Mouse (Mus musculus) left cerebral cortex, postnatal 10 days (tissue): ENCODE data around the gene Hspb9. TPM values are rescaled to one million over a fixed set of nuclear protein-coding genes. Genes with fewer than 3 reads are reported as not detected.

Experiments used
- DNase-seq, 2 experiments: peaks; one replicate each; pipeline ENCODE4 v3.0.0; 2021 to 2022; ENCODE audit warnings: low spot score in 2 of 2, mixed read lengths in 1 of 2; ENCODE audit errors: extremely low spot score in 1 of 2
- intact Hi-C: fragments of 180-260 bp; cut with DNase I; formaldehyde crosslinking; loops from one replicate; pipeline ENCODE4 v1.15.1; 2025
- total RNA-seq, 2 experiments: library from RNA; stranded (reverse); gene quantifications; 2 replicates each; pipeline ENCODE4 v1.2.3; 2021

Hspb9 gene
- not detected for total RNA-seq

GRCm38 (mm10) chr11:100713735-100714533 lies at the start of gene Hspb9:
Gene Hspb9, plus strand, starts transcription at chr11:100713850.
- intact Hi-C loops: loop anchor here (2.0 to 5.0 kb wide), 2 partner anchors 47 to 243 kb away; no protein-coding TSS in a partner anchor
- DNase-seq: peak in 1 of 2 experiments; percentile 86

- intact Hi-C loops: no loop called here
These were observed 42.6 kb upstream of the Hspb9 start for GRCm38 (mm10) chr11:100671049-100671448.

GRCm38 (mm10) chr11:100671956-100672355 lies 41.7 kb upstream of the Hspb9 start:
- DNase-seq: no peak
- intact Hi-C loops: no loop called here

More at GRCm38 (mm10) chr11:100671049-100671448, 42.6 kb upstream of the Hspb9 start:
- no peak for DNase-seq

- intact Hi-C loops: no loop called here
- DNase-seq: peak in 1 of 2 experiments; percentile 74
These were observed 40.5 kb upstream of the Hspb9 start for GRCm38 (mm10) chr11:100673169-100673568.

GRCm38 (mm10) chr11:100677810-100678209 lies 35.8 kb upstream of the Hspb9 start:
- intact Hi-C loops: no loop called here
- no peak for DNase-seq

GRCm38 (mm10) chr11:100681826-100682225 lies 31.8 kb upstream of the Hspb9 start:
- intact Hi-C loops: no loop called here

GRCm38 (mm10) chr11:100682526-100682925 lies 31.1 kb upstream of the Hspb9 start:
- intact Hi-C loops: no loop called here
- DNase-seq: no peak

More at GRCm38 (mm10) chr11:100681826-100682225, 31.8 kb upstream of the Hspb9 start:
- no peak for DNase-seq

- DNase-seq: no peak
- intact Hi-C loops: no loop called here
These were observed 29.6 kb upstream of the Hspb9 start for GRCm38 (mm10) chr11:100684084-100684483.

GRCm38 (mm10) chr11:100685371-100685770 lies 28.3 kb upstream of the Hspb9 start:
- DNase-seq: no peak
- intact Hi-C loops: loop anchor here (5.0 kb wide), 1 partner anchor 33 kb away; no protein-coding TSS in a partner anchor

GRCm38 (mm10) chr11:100687265-100687664 lies 26.4 kb upstream of the Hspb9 start:
- no peak for DNase-seq
- intact Hi-C loops: loop anchor here (5.0 kb wide), 1 partner anchor 35 kb away; no protein-coding TSS in a partner anchor

- DNase-seq: no peak
- intact Hi-C loops: loop anchor here (5.0 kb wide), 1 partner anchor 36 kb away; no protein-coding TSS in a partner anchor
These were observed 25.2 kb upstream of the Hspb9 start for GRCm38 (mm10) chr11:100688443-100688842.

- intact Hi-C loops: no loop called here
- DNase-seq: no peak
These were observed 23.3 kb upstream of the Hspb9 start for GRCm38 (mm10) chr11:100690389-100690788.

GRCm38 (mm10) chr11:100692164-100692616 lies 21.5 kb upstream of the Hspb9 start, which contains the start of gene Zfp385c:
Gene Zfp385c, minus strand, starts transcription at chr11:100692455.
- no peak for DNase-seq
- intact Hi-C loops: no loop called here

GRCm38 (mm10) chr11:100693154-100693553 lies 20.5 kb upstream of the Hspb9 start:
- DNase-seq: no peak
- intact Hi-C loops: no loop called here

GRCm38 (mm10) chr11:100694926-100695325 lies 18.7 kb upstream of the Hspb9 start:
- intact Hi-C loops: loop anchor here (2.0 kb wide), 1 partner anchor 68 kb away; no protein-coding TSS in a partner anchor
- DNase-seq: peak in 1 of 2 experiments; percentile 76

- no peak for DNase-seq
- intact Hi-C loops: no loop called here
These were observed 15.7 kb upstream of the Hspb9 start for GRCm38 (mm10) chr11:100697921-100698320.

GRCm38 (mm10) chr11:100700710-100701109 lies 12.9 kb upstream of the Hspb9 start:
- no peak for DNase-seq
- intact Hi-C loops: no loop called here

GRCm38 (mm10) chr11:100701301-100701700 lies 12.3 kb upstream of the Hspb9 start:
- intact Hi-C loops: no loop called here

GRCm38 (mm10) chr11:100702081-100702851 lies 11.4 kb upstream of the Hspb9 start:
- intact Hi-C loops: loop anchor here (2.0 kb wide), 1 partner anchor 131 kb away; no protein-coding TSS in a partner anchor
- DNase-seq: peak; percentile 66

More at GRCm38 (mm10) chr11:100701301-100701700, 12.3 kb upstream of the Hspb9 start:
- DNase-seq: peak in 1 of 2 experiments; percentile 74
